Mouse (Mus musculus) macrophage (primary cell): ENCODE measurements around the gene Pbrm1. TPM values are rescaled to one million over a fixed set of nuclear protein-coding genes. Genes with fewer than 3 reads are reported as not detected.

Experiments
- H3K27ac ChIP-seq: fragments of 350-480 bp; formaldehyde crosslinking; 2 replicates; pipeline ENCODE4 v1.9.0; 2021
- H3K36me3 ChIP-seq: fragments of 350-480 bp; formaldehyde crosslinking; 2 replicates; pipeline ENCODE4 v1.9.0; 2021; ENCODE audit errors: inconsistent target
- H3K4me3 ChIP-seq: fragments of 350-480 bp; formaldehyde crosslinking; 2 replicates; pipeline ENCODE4 v1.9.0; 2021; ENCODE audit errors: inconsistent target
- H3K79me2 ChIP-seq: fragments of 350-480 bp; formaldehyde crosslinking; 2 replicates; pipeline ENCODE4 v1.9.0; 2021; ENCODE audit errors: inconsistent target
- WGBS: methylation state at CpG from one replicate; pipeline ENCODE4 v1.1.7; 2026; ENCODE audit warnings: inconsistent platforms; ENCODE audit not compliant: missing documents; 5-methylcytosine and 5-hydroxymethylcytosine counted together
- polyA plus RNA-seq: library from polyadenylated mRNA; stranded (reverse); fragments of 250-400 nt; gene quantifications from 3 replicates; pipeline ENCODE4 v1.2.4, GENCODE M21; 2018; ENCODE audit warnings: inconsistent platforms

Gene Pbrm1
- polyA plus RNA-seq, 1 experiment from 2014 or later: 19.0 TPM

DNA sequence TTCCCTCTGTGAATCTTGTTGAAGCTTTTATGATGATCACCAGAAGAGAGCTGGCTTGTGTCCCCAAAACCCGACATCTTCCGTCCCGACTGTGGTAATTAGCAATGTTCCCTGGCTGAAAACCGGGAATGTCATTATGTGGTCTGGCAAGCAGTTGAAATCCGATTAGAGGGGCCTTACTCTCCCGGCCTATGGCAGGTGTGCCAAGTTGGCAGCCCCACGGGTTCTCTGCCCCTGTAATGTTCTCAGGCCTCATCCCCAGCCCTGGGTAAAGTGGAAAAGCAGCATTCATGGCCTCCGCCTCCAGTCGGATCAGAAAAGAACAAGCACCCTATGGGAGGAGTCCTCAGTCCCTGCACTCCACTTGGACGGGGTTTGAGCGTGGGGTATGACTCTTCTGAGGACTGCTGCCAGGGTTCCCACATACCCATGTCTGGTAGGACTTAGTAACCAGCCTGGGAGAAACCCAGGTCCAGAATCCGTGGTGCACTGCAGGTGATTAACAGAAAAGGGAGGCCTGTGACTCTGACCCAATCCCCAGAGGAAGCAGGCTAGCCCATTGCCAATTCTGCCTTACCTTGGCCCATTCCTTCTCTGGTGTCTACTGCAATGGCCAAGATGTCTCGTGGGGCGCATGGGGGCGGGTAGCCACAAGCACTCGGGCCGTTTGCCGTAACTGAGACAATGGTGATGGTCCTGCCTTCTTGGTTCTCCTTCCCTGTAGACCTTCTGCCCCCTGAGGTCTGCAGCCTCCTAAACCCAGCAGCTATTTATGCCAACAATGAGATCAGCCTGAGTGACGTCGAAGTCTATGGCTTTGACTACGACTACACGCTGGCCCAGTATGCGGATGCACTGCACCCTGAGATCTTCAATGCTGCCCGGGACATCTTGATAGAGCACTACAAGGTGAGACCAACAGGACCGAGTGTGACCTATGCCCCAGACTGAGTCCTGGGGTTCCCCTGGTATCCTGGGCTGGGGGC is 115.4 kb downstream of the Pbrm1 start:
- WGBS: 97% methylated on average over 25 of the region's 25 CpGs
- H3K79me2 ChIP-seq: peaks cover 30% of the 10 kb centered on the region
- peaks cover 31% of the 10 kb centered on the region for H3K36me3 ChIP-seq
- H3K27ac ChIP-seq: no peak overlapping the region
- no peak overlapping the region for H3K4me3 ChIP-seq

DNA sequence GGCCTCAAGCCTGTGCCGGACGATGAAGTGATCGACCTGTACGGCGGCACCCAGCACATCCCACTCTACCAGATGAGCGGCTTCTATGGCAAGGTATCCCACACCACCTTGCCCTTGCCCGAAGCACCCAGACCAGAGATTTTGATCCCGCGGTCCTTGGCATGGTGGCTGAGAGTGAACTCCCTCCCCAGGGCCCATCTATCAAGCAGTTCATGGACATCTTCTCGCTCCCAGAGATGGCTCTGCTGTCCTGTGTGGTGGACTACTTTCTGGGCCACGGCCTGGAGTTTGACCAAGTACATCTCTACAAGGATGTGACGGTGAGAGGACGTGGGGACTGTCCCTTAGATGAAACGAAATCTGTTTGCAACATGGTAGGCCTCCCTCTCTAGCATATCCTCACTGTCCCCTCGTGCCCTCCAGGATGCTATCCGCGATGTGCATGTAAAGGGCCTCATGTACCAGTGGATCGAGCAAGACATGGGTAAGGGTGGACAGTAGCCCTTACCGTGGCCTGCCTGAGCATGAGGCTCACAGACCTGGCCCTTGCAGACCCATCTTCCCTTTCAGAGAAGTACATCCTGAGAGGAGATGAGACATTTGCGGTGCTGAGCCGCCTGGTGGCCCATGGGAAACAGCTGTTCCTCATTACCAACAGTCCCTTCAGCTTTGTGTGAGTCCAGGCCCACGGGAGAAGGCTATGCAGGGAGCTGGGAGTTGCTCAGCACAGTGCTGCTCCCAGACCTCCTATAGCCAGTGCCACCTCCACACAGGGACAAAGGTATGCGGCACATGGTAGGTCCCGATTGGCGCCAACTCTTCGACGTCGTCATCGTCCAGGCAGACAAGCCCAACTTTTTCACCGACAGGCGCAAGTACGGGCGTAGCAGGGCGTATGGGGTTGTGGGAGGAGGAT is 116.8 kb downstream of the Pbrm1 start:
- no peak overlapping the region for H3K4me3 ChIP-seq

DNA sequence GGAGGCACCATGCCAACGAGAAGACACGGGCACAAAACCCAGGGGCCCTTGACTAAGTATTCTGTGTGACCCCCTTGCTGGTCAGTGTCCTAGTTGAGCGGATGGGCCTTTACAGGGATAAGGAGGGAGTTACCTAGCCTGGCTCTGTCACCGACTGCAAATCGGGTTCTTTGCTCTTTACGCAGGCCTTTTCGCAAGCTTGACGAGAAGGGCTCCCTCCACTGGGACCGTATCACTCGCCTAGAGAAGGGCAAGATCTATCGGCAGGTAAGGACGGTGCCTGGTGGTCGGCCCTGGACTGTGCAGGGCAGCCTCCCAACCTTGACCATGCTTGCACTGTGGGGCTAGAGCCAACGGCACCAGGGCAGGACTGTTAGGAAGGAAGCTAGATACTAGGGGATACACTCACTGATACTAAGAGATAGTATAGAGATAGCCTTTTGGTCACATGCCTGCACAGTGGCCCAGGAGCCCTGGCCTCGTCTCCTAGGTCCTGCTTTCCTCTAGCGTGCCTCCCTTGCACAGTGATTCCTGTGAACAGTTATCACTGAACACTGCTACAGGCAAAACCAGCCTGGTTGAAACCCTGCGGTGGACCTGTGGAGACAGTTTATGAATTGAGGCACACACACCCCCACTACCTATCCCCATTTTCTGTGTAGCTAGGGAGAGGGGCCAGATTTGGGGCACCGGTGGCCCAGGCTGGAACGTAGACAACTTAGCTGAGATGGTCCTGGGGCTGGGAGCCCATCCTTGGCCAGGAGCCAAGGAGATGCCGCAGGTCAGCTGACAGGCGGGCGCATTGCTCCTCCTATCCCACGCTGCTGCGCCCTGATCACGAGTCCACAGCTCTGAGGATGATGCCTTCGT is 117.7 kb downstream of the Pbrm1 start:
- WGBS: 93% methylated on average over 26 of the region's 26 CpGs
- H3K36me3 ChIP-seq: peaks cover 55% of the 10 kb centered on the region
- no peak overlapping the region for H3K27ac ChIP-seq
- no peak overlapping the region for H3K4me3 ChIP-seq
- H3K79me2 ChIP-seq: peaks cover 25% of the 10 kb centered on the region

More for the DNA sequence above, 116.8 kb downstream of the Pbrm1 start:
- H3K36me3 ChIP-seq: peaks cover 46% of the 10 kb centered on the region
- H3K27ac ChIP-seq: no peak overlapping the region
- H3K79me2 ChIP-seq: peaks cover 30% of the 10 kb centered on the region
- 97% methylated on average over 32 of the region's 34 CpGs for WGBS

GRCm38 (mm10) chr14:31137281-31137595 is 118.3 kb downstream of the Pbrm1 start:
- H3K36me3 ChIP-seq: peaks cover 61% of the 10 kb centered on the region
- H3K27ac ChIP-seq: no peak overlapping the region
- no peak overlapping the region for H3K4me3 ChIP-seq
- 73% methylated on average over 10 of the region's 10 CpGs for WGBS
- H3K79me2 ChIP-seq: peaks cover 19% of the 10 kb centered on the region

GRCm38 (mm10) chr14:31137791-31138190 is 118.9 kb downstream of the Pbrm1 start:
- Histone ChIP-seq H3K79me2 (peaks cover 13% of the 10 kb centered on the region; the same call in 1 of the 2 replicates), H3K27ac (no peak overlapping the region), H3K36me3 (peaks cover 66% of the 10 kb centered on the region), H3K4me3 (no peak overlapping the region)
- WGBS: 93% methylated on average over 11 of the region's 11 CpGs

- Histone ChIP-seq H3K27ac (no peak overlapping the region), H3K79me2 (peaks cover 8% of the 10 kb centered on the region; the same call in 1 of the 2 replicates), H3K36me3 (peaks cover 72% of the 10 kb centered on the region), H3K4me3 (no peak overlapping the region)
- 91% methylated on average over 19 of the region's 35 CpGs for WGBS
Measured at GRCm38 (mm10) chr14:31138219-31138896, 119.4 kb downstream of the Pbrm1 start.

- H3K27ac ChIP-seq: no peak overlapping the region
- H3K79me2 ChIP-seq: peaks cover 2% of the 10 kb centered on the region; the same call in 1 of the 2 replicates
- peaks cover 78% of the 10 kb centered on the region for H3K36me3 ChIP-seq
- WGBS: 94% methylated on average over 9 of the region's 9 CpGs
- H3K4me3 ChIP-seq: no peak overlapping the region
Measured at GRCm38 (mm10) chr14:31138897-31139429, 120.0 kb downstream of the Pbrm1 start.

- no peaks in the 10 kb centered on the region for H3K79me2 ChIP-seq
- no peak overlapping the region for H3K27ac ChIP-seq
- 33% methylated on average over 12 of the region's 12 CpGs for WGBS
- H3K4me3 ChIP-seq: no peak overlapping the region
- H3K36me3 ChIP-seq: peaks cover 85% of the 10 kb centered on the region
Measured at GRCm38 (mm10) chr14:31139666-31140065, 120.7 kb downstream of the Pbrm1 start.

DNA sequence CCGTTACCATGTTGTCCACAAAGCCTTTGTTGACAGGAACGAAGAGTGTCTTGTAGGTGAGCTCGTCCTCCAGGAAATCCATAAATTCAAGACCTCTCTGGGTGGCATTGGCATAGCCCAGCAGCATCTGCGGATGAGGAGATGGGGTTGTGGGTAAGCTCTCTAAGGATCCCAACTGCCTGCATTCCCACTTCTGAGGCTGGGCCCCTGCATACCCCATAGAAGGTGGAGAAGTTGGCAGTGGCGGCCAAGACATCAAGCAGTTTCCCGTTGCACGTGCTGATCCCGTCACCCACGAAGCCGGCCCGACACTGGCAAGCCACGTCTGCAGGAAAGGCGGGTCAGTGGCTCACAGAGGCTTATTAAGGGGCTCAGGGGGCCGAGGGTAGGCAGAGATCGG is 121.2 kb downstream of the Pbrm1 start:
- no peaks in the 10 kb centered on the region; the same call in 1 of the 2 replicates for H3K79me2 ChIP-seq
- H3K27ac ChIP-seq: no peak overlapping the region
- peaks cover 89% of the 10 kb centered on the region for H3K36me3 ChIP-seq
- no peak overlapping the region for H3K4me3 ChIP-seq
- 96% methylated on average over 13 of the region's 15 CpGs for WGBS

- Histone ChIP-seq H3K4me3 (no peak overlapping the region), H3K36me3 (peaks cover 90% of the 10 kb centered on the region), H3K79me2 (no peaks in the 10 kb centered on the region; the same call in 1 of the 2 replicates), H3K27ac (no peak overlapping the region)
- 95% methylated on average over 14 of the region's 14 CpGs for WGBS
Measured at GRCm38 (mm10) chr14:31141011-31141410, 122.1 kb downstream of the Pbrm1 start.

DNA sequence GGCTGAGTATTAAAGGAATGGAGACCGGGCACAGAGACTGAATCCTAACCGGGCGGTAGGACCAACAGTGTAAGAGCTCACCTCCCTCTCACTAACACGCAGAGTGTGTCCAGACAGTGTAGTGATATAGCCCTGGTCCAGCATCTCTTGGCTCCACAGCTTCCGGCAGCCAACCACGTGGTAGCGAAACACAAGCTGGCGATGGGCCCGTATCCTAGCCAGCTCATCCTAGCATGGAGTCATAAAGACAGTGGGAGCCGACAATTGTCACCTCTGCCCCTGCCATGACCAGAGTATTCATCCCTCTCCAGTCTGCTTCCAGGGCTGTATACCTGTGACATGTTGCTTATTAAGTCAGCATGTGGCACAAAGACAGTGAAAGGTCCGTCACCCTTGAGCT is 126.8 kb downstream of the Pbrm1 start:
- H3K4me3 ChIP-seq: no peak overlapping the region
- H3K36me3 ChIP-seq: peaks cover 100% of the 10 kb centered on the region
- no peak overlapping the region for H3K27ac ChIP-seq
- peaks cover 35% of the 10 kb centered on the region; the same call in 1 of the 2 replicates for H3K79me2 ChIP-seq
- 92% methylated on average over 8 of the region's 11 CpGs for WGBS

- 53% methylated on average over 26 of the region's 27 CpGs for WGBS
- H3K79me2 ChIP-seq: peaks cover 97% of the 10 kb centered on the region
- H3K27ac ChIP-seq: peak overlapping the region; percentile 100
- H3K4me3 ChIP-seq: peak overlapping the region; percentile 55
- H3K36me3 ChIP-seq: peaks cover 50% of the 10 kb centered on the region
Measured at GRCm38 (mm10) chr14:31160196-31161150, 141.5 kb downstream of the Pbrm1 start.
